Comparison of ENCODE assay signal across 8 mouse cellular contexts in the genomic region with DNA sequence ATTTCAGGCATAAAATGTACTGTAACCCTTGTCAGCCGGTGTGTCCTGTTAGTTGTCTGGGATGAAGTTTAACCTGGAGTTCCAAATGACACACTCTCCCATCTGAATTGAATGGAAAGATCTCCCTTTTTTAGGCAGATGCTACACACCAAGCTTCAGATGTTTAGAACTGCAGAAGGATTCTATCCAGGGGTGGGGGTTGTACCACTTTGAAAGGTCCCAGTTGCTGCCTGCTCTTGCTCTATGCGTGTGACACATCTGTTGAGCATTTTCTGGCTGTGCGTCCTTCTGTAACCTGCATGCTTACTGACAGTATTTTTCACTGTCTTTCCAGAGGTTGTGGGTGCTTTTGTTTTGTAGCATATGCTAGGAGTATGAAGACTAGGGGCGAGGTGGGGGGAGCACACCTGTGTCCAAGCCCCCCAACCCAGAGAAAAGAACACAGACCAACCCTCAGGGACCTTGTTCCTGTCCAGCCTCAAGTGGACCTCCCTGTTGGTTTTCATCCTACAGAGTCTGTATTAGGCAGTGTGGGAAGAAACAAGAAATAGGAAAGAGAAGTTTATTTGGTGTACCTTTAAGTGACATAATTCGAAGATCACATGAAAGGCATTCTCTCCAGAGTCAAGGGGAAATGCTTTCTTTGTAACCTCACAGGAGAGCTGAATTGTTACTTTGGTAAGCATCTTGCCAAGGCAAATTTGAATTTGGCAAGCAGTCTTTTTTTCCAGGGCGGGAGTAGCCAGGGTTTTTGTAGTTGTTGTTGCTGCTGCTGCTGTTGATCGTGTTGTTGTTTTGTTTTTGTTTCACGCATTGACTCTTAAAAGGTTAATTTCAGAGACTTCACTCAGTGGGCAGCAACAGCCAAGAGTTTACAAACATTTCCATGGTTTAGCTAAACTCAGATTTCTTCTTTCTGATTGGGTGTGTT. TPM values are rescaled to one million over a fixed set of nuclear protein-coding genes. Genes with fewer than 3 reads are reported as not detected.
A peak's percentile ranks its signal among the peaks of the same experiment; 100 is the strongest.
DNase-seq lines count a peak whose midpoint lies in the region; ATAC-seq and TF ChIP-seq lines count a peak whose summit lies in the region.

No protein-coding gene starts in this region.

- peak overlapping the region; percentile 98 for H3K27ac ChIP-seq in heart, embryonic 13.5 days (replicated peaks)
- H3K27ac ChIP-seq in kidney, postnatal 0 days, result peak overlapping the region; percentile 94
- H3K27ac ChIP-seq in midbrain, embryonic 15.5 days, result peak overlapping the region; percentile 82

- peaks cover 17% of the 10 kb centered on the region for H3K36me3 ChIP-seq in heart, embryonic 13.5 days
- 0 out of 2 replicates have a peak, but pooled peaks cover 4% of the 10 kb centered on the region for H3K36me3 ChIP-seq in kidney, postnatal 0 days (ENCODE audit: insufficient read depth, low read length)
- no peaks in the 10 kb centered on the region for H3K36me3 ChIP-seq in midbrain, embryonic 15.5 days (replicated peaks)

- H3K4me3 ChIP-seq in heart, embryonic 13.5 days, result peak overlapping the region; percentile 61
- peak overlapping the region; percentile 20 for H3K4me3 ChIP-seq in kidney, postnatal 0 days (replicated peaks; ENCODE audit: low read depth, low read length)
- peak overlapping the region; percentile 41 for H3K4me3 ChIP-seq in midbrain, embryonic 15.5 days

- no peaks in the 10 kb centered on the region for H3K9me3 ChIP-seq in heart, embryonic 13.5 days
- H3K9me3 ChIP-seq in kidney, postnatal 0 days (replicated peaks; ENCODE audit: low read length), result no peaks in the 10 kb centered on the region
- H3K9me3 ChIP-seq in midbrain, embryonic 15.5 days, result no peaks in the 10 kb centered on the region

- DNase-seq in 3134 (ENCODE audit: extremely low read depth, insufficient read length, low spot score), result peak; percentile 46
- peak; percentile 70 for DNase-seq in adipocyte (ENCODE audit: low spot score)
- peak; percentile 19 for DNase-seq in kidney, postnatal 0 days (ENCODE audit: low spot score)
- no peak for DNase-seq in spleen, postnatal 4 days (ENCODE audit: low spot score in 2 of 2)
- DNase-seq in frontal cortex, postnatal 14 days (ENCODE audit: low spot score in 2 of 2), result no peak

- 52% methylated on average over 8 of the region's 8 CpGs for whole genome bisulfite sequencing in heart, embryonic 13.5 days
- 53% methylated on average over 8 of the region's 8 CpGs for WGBS in kidney, postnatal 0 days
- WGBS in midbrain, embryonic 15.5 days, result 57% methylated on average over 8 of the region's 8 CpGs

- peaks cover 62% of the 10 kb centered on the region for H3K4me1 ChIP-seq in heart, embryonic 13.5 days
- peaks cover 21% of the 10 kb centered on the region for H3K4me1 ChIP-seq in kidney, postnatal 0 days (replicated peaks; ENCODE audit: insufficient read depth, low read length)
- H3K4me1 ChIP-seq in midbrain, embryonic 15.5 days, result peaks cover 25% of the 10 kb centered on the region

- H3K9ac ChIP-seq in heart, embryonic 13.5 days, result peak overlapping the region; percentile 85
- peak overlapping the region; percentile 50 for H3K9ac ChIP-seq in kidney, postnatal 0 days (ENCODE audit: low read depth, low read length)
- no peak overlapping the region for H3K9ac ChIP-seq in midbrain, embryonic 15.5 days

- H3K4me2 ChIP-seq in heart, embryonic 13.5 days, result peak overlapping the region; percentile 80
- peak overlapping the region; percentile 45 for H3K4me2 ChIP-seq in kidney, postnatal 0 days (ENCODE audit: low read length)
- peak overlapping the region; percentile 58 for H3K4me2 ChIP-seq in midbrain, embryonic 15.5 days

- ATAC-seq in heart, embryonic 13.5 days (ENCODE audit: extremely low read depth, insufficient number of reproducible peaks, low FRiP score, low TSS enrichment), result no peak
- ATAC-seq in kidney, postnatal 0 days (replicated peaks; ENCODE audit: low FRiP score, low read depth), result no peak
- ATAC-seq in midbrain, embryonic 15.5 days (replicated peaks), result no peak
- ATAC-seq in erythroblast, adult 5-6 weeks (replicated peaks; ENCODE audit: low FRiP score, poor library complexity, severe bottlenecking), result no peak

- no peaks in the 10 kb centered on the region for H3K27me3 ChIP-seq in heart, embryonic 13.5 days (replicated peaks)
- no peaks in the 10 kb centered on the region for H3K27me3 ChIP-seq in kidney, postnatal 0 days (ENCODE audit: insufficient read depth, low read length)
- no peaks in the 10 kb centered on the region for H3K27me3 ChIP-seq in midbrain, embryonic 15.5 days (replicated peaks)

- no peak for TF ChIP-seq CTCF in kidney, postnatal 0 days (IDR thresholded peaks at IDR 0.05; ENCODE audit: low read depth)

RNA-seq across cellular contexts. Expression of a gene that starts 40.4 kb away (rescaled TPM):
- polyA plus RNA-seq in heart, embryonic 13.5 days (2015; fragmentation: Nextera tagmentation; extraction: Ambion mirVana), result 145 and 181 TPM in 2 replicates
- polyA plus RNA-seq in kidney, postnatal 0 days (2015; fragmentation: Nextera tagmentation; extraction: Ambion mirVana), result 203 and 212 TPM in 2 replicates
- 116 and 120 TPM in 2 replicates for polyA plus RNA-seq in midbrain, embryonic 15.5 days (2015; fragmentation: Nextera tagmentation; extraction: Ambion mirVana)
- 9.2 and 24.0 TPM in 2 replicates for total RNA-seq in erythroblast, adult 5-6 weeks (2015; ENCODE audit: low replicate concordance)
- total RNA-seq in erythroblast, adult 5-6 weeks (2017; ENCODE audit: low replicate concordance), result 11.8 and 22.2 TPM in 2 replicates

Comparison
In these comparisons a context has a peak if more than half of its experiments do, and no peak if none do; other contexts are left out.
1. DNase-seq: peak in 3134 (single experiment), adipocyte (single experiment) and kidney, postnatal 0 days (single experiment); none in spleen, postnatal 4 days (0 of 2) and frontal cortex, postnatal 14 days (0 of 2).
2. Peak in every context shown above with its lines, with median percentiles within 50 percentile points of each other: H3K27ac ChIP-seq, H3K4me2 ChIP-seq and H3K4me3 ChIP-seq.